Mouse (Mus musculus): ENCODE measurements around the gene Ttll13. TPM values are rescaled to one million over a fixed set of nuclear protein-coding genes. Genes with fewer than 3 reads are reported as not detected.

The Ttll13 gene
- total and polyA plus RNA-seq, 3 experiments, result 0.39 to 0.40 TPM; not detected in 1

- H3K36me3 ChIP-seq (ENCODE audit: control insufficient read depth in 1 of 2, insufficient read depth in 2 of 2, low read length in 2 of 2), result peaks cover 0 to 6% of the 10 kb centered on the region in 2 experiments; a peak in 2 of 4 replicates
- no peaks in the 10 kb centered on the region for H3K9me3 ChIP-seq (replicated peaks; ENCODE audit: insufficient read depth, low read length)
- H3K79me2 ChIP-seq (ENCODE audit: control insufficient read depth, insufficient read depth, low read length, poor library complexity), result peaks cover 3% of the 10 kb centered on the region; the same call in 1 of the 2 replicates
- DNase-seq (ENCODE audit: low read depth, low spot score), result no peak
- H3K27ac ChIP-seq (ENCODE audit: control insufficient read depth, low read depth, low read length), result no peak overlapping the region
- H3K9ac ChIP-seq (ENCODE audit: control insufficient read depth, low read depth, low read length, poor library complexity, severe bottlenecking), result no peak overlapping the region
- H3K4me1 ChIP-seq (ENCODE audit: control insufficient read depth in 1 of 2, insufficient read depth in 2 of 2, low read length in 2 of 2), result no peaks in the 10 kb centered on the region
- no peaks in the 10 kb centered on the region for H3K27me3 ChIP-seq (ENCODE audit: control insufficient read depth in 1 of 2, insufficient read depth in 2 of 2, low read length in 2 of 2)
- TF ChIP-seq CHD1 (IDR thresholded peaks at IDR 0.05; ENCODE audit: low read depth, low read length) (no peak), TAL1 (IDR thresholded peaks at IDR 0.05; ENCODE audit: low read length) (no peak), GABPA (IDR thresholded peaks at IDR 0.05; ENCODE audit: low read depth, low read length) (no peak), ZMIZ1 (IDR thresholded peaks at IDR 0.05; ENCODE audit: low read depth, low read length) (no peak), JUND (IDR thresholded peaks at IDR 0.05; ENCODE audit: low read depth, low read length) (no peak), MYC (IDR thresholded peaks at IDR 0.05; ENCODE audit: low read depth, low read length) (no peak), MEF2A (IDR thresholded peaks at IDR 0.05; ENCODE audit: extremely low read depth, insufficient replicate concordance, low read depth, low read length, poor library complexity, severe bottlenecking) (no peak), POLR2A (IDR thresholded peaks at IDR 0.05; ENCODE audit: control insufficient read depth in 1 of 2, insufficient read depth in 1 of 2, low read depth in 1 of 2, low read length in 2 of 2, poor library complexity in 1 of 2) (no peak), TBP (IDR thresholded peaks at IDR 0.05; ENCODE audit: low read depth, low read length) (no peak), ELF1 (IDR thresholded peaks at IDR 0.05; ENCODE audit: low read depth, low read length) (no peak), BHLHE40 (IDR thresholded peaks at IDR 0.05; ENCODE audit: borderline replicate concordance, low read depth, low read length) (no peak), NELFE (IDR thresholded peaks at IDR 0.05; ENCODE audit: low read depth, low read length) (no peak), USF1 (IDR thresholded peaks at IDR 0.05; ENCODE audit: low read depth, low read length) (no peak), UBTF (IDR thresholded peaks at IDR 0.05; ENCODE audit: borderline replicate concordance, insufficient read depth, low read depth, low read length) (no peak), POLR2AphosphoS5 (IDR thresholded peaks at IDR 0.05; ENCODE audit: borderline replicate concordance, low read depth, low read length) (no peak), NRF1 (IDR thresholded peaks at IDR 0.05; ENCODE audit: insufficient read depth, low read depth, low read length, poor library complexity, severe bottlenecking) (no peak), ZC3H11A (IDR thresholded peaks at IDR 0.05; ENCODE audit: low read depth, low read length) (no peak), POLR2AphosphoS2 (IDR thresholded peaks at IDR 0.05; ENCODE audit: low read length) (no peak), E2F4 (IDR thresholded peaks at IDR 0.05; ENCODE audit: borderline replicate concordance, low read depth, low read length) (no peak), MYB (IDR thresholded peaks at IDR 0.05; ENCODE audit: low read depth, low read length) (no peak)
- H3K4me3 ChIP-seq (ENCODE audit: control insufficient read depth in 1 of 2, insufficient read depth in 1 of 2, low read depth in 2 of 2, low read length in 2 of 2), result no peak overlapping the region
These were observed 29.6 kb upstream of the Ttll13 start for GRCm38 (mm10) chr7:80216566-80216965.

DNA sequence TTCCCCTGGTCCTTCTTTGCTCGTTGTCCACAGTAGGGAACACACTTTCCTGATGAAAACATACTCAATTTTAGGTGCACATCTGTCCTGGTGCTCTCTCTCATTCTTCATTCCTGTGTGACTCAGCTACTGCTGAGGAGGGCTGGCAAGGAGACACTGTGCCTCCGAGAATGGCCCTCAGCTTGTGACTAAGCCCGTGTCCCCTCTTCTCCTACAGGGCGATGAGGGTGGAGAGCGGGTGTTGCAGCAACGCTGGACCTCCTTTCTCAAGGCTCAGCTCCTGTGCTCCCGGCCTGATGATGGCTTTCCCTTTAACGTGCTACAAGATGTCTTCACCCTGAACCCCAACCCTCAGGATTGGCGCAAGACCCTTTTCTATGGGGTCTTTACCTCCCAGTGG, 27.5 kb upstream of the Ttll13 start:
- TF ChIP-seq NRF1 (IDR thresholded peaks at IDR 0.05; ENCODE audit: insufficient read depth, low read depth, low read length, poor library complexity, severe bottlenecking), result no peak
- TF ChIP-seq ELF1 (IDR thresholded peaks at IDR 0.05; ENCODE audit: low read depth, low read length), result no peak
- TF ChIP-seq ZMIZ1 (IDR thresholded peaks at IDR 0.05; ENCODE audit: low read depth, low read length), result no peak
- no peak for TF ChIP-seq ZNF384 (IDR thresholded peaks at IDR 0.05; ENCODE audit: low read depth, low read length)
- TF ChIP-seq GATA1 (IDR thresholded peaks at IDR 0.05; ENCODE audit: low read depth, low read length), result no peak
- no peak for TF ChIP-seq MXI1 (IDR thresholded peaks at IDR 0.05; ENCODE audit: low read depth, low read length)
- TF ChIP-seq MYB (IDR thresholded peaks at IDR 0.05; ENCODE audit: low read depth, low read length), result no peak
- no peak for TF ChIP-seq TBP (IDR thresholded peaks at IDR 0.05; ENCODE audit: low read depth, low read length)
- TF ChIP-seq NELFE (IDR thresholded peaks at IDR 0.05; ENCODE audit: low read depth, low read length), result no peak
- TF ChIP-seq POLR2A (IDR thresholded peaks at IDR 0.05; ENCODE audit: control insufficient read depth in 1 of 2, insufficient read depth in 1 of 2, low read depth in 1 of 2, low read length in 2 of 2, poor library complexity in 1 of 2), result no peak
- TF ChIP-seq SIN3A (IDR thresholded peaks at IDR 0.05; ENCODE audit: low read length), result no peak
- no peak for TF ChIP-seq ETS1 (IDR thresholded peaks at IDR 0.05; ENCODE audit: low read depth, low read length)
- no peak for TF ChIP-seq MAX (IDR thresholded peaks at IDR 0.05; ENCODE audit: low read length)
- TF ChIP-seq MAZ (IDR thresholded peaks at IDR 0.05; ENCODE audit: low read depth, low read length), result no peak
- TF ChIP-seq MAFK (IDR thresholded peaks at IDR 0.05; ENCODE audit: borderline replicate concordance, low read depth, low read length), result no peak
- Histone ChIP-seq H3K27me3 (ENCODE audit: control insufficient read depth in 1 of 2, insufficient read depth in 2 of 2, low read length in 2 of 2) (no peaks in the 10 kb centered on the region), H3K4me3 (ENCODE audit: control insufficient read depth in 1 of 2, insufficient read depth in 1 of 2, low read depth in 2 of 2, low read length in 2 of 2) (no peak overlapping the region), H3K36me3 (ENCODE audit: control insufficient read depth in 1 of 2, insufficient read depth in 2 of 2, low read length in 2 of 2) (peaks cover 0 to 10% of the 10 kb centered on the region in 2 experiments; a peak in 2 of 4 replicates), H3K4me1 (ENCODE audit: control insufficient read depth in 1 of 2, insufficient read depth in 2 of 2, low read length in 2 of 2) (no peaks in the 10 kb centered on the region), H3K9ac (ENCODE audit: control insufficient read depth, low read depth, low read length, poor library complexity, severe bottlenecking) (no peak overlapping the region), H3K9me3 (replicated peaks; ENCODE audit: insufficient read depth, low read length) (no peaks in the 10 kb centered on the region), H3K79me2 (ENCODE audit: control insufficient read depth, insufficient read depth, low read length, poor library complexity) (no peaks in the 10 kb centered on the region), H3K27ac (ENCODE audit: control insufficient read depth, low read depth, low read length) (no peak overlapping the region)
- DNase-seq (ENCODE audit: low read depth, low spot score), result no peak

Data from MEL (cell line).